Mouse (Mus musculus) testis, adult 2 months (tissue): ENCODE data around the gene Tsc22d3. TPM values are rescaled to one million over a fixed set of nuclear protein-coding genes. Genes with fewer than 3 reads are reported as not detected.

Experiments
- H3K27ac ChIP-seq: fragments of 200-500 bp; 2 replicates; pipeline ENCODE4 v1.5.1; 2012; ENCODE audit warnings: low read depth, low read length; ENCODE audit not compliant: control insufficient read depth, insufficient read depth
- H3K27me3 ChIP-seq: fragments of 200-500 bp; 2 replicates; pipeline ENCODE4 v1.6.1; 2012; ENCODE audit warnings: mild to moderate bottlenecking, low read length, moderate library complexity; ENCODE audit not compliant: control insufficient read depth, insufficient read depth
- H3K36me3 ChIP-seq: fragments of 200-500 bp; 2 replicates; pipeline ENCODE4 v1.6.1; 2012; ENCODE audit warnings: mild to moderate bottlenecking, low read length; ENCODE audit not compliant: control insufficient read depth, insufficient read depth
- H3K4me1 ChIP-seq: fragments of 200-500 bp; 2 replicates; pipeline ENCODE4 v1.6.1; 2012; ENCODE audit warnings: low read length; ENCODE audit not compliant: control insufficient read depth, insufficient read depth
- H3K4me3 ChIP-seq: fragments of 200-500 bp; 2 replicates; pipeline ENCODE4 v1.5.1; 2012; ENCODE audit warnings: low read depth, mild to moderate bottlenecking, low read length, moderate library complexity, mixed read lengths; ENCODE audit not compliant: control insufficient read depth
- CTCF ChIP-seq: fragments of 200-500 bp; IDR thresholded peaks from 2 replicates; pipeline ENCODE4 v1.5.1; 2012; ENCODE audit warnings: low read depth, mild to moderate bottlenecking, inconsistent platforms, low read length, moderate library complexity; ENCODE audit not compliant: control insufficient read depth, insufficient read depth, insufficient replicate concordance
- POLR2A ChIP-seq: fragments of 200-500 bp; IDR thresholded peaks from 2 replicates; pipeline ENCODE4 v1.6.1; 2012; ENCODE audit warnings: low read depth, mild to moderate bottlenecking, inconsistent platforms, low read length, moderate library complexity; ENCODE audit not compliant: control insufficient read depth
- polyA plus RNA-seq: library from polyadenylated mRNA; depleted of rRNA; stranded (reverse); fragments of >200 nt; gene quantifications from 2 replicates; pipeline ENCODE4 v1.2.3, GENCODE M21; 2012

Tsc22d3 gene
- polyA plus RNA-seq, 1 experiment, result 11.3 TPM

GRCm38 (mm10) chrX:140599561-140600409 lies 674 bp downstream of the Tsc22d3 start:
- no peak for TF ChIP-seq POLR2A
- no peak for TF ChIP-seq CTCF
- Histone ChIP-seq H3K4me3 (peak overlapping the region; percentile 86), H3K36me3 (no peaks in the 10 kb centered on the region), H3K4me1 (no peaks in the 10 kb centered on the region; the same call in 1 of the 2 replicates), H3K27ac (peak overlapping the region; percentile 80), H3K27me3 (no peaks in the 10 kb centered on the region)

- peak overlapping the region; percentile 74; the same call in 1 of the 2 replicates for H3K27ac ChIP-seq
- peak overlapping the region; percentile 77 for H3K4me3 ChIP-seq
- no peaks in the 10 kb centered on the region for H3K27me3 ChIP-seq
- H3K36me3 ChIP-seq, result no peaks in the 10 kb centered on the region
- no peaks in the 10 kb centered on the region; the same call in 1 of the 2 replicates for H3K4me1 ChIP-seq
- TF ChIP-seq POLR2A, result no peak
- no peak for TF ChIP-seq CTCF
Measured at GRCm38 (mm10) chrX:140598850-140599560, 1.5 kb downstream of the Tsc22d3 start.

GRCm38 (mm10) chrX:140598194-140598849 lies 2.1 kb downstream of the Tsc22d3 start:
- no peaks in the 10 kb centered on the region; the same call in 1 of the 2 replicates for H3K4me1 ChIP-seq
- no peaks in the 10 kb centered on the region for H3K27me3 ChIP-seq
- H3K36me3 ChIP-seq, result no peaks in the 10 kb centered on the region
- TF ChIP-seq CTCF, result no peak
- TF ChIP-seq POLR2A, result no peak
- H3K4me3 ChIP-seq, result peak overlapping the region; percentile 49
- H3K27ac ChIP-seq, result no peak overlapping the region

GRCm38 (mm10) chrX:140591176-140591575 lies 9.3 kb downstream of the Tsc22d3 start:
- Histone ChIP-seq H3K4me1 (no peaks in the 10 kb centered on the region), H3K4me3 (no peak overlapping the region), H3K27ac (no peak overlapping the region), H3K27me3 (no peaks in the 10 kb centered on the region), H3K36me3 (no peaks in the 10 kb centered on the region)
- TF ChIP-seq POLR2A (no peak), CTCF (no peak)

GRCm38 (mm10) chrX:140590142-140590541 lies 10.3 kb downstream of the Tsc22d3 start:
- Histone ChIP-seq H3K27ac (no peak overlapping the region), H3K4me1 (no peaks in the 10 kb centered on the region), H3K27me3 (no peaks in the 10 kb centered on the region), H3K4me3 (no peak overlapping the region), H3K36me3 (no peaks in the 10 kb centered on the region)
- TF ChIP-seq CTCF, result no peak
- TF ChIP-seq POLR2A, result no peak

GRCm38 (mm10) chrX:140589194-140589751 lies 11.2 kb downstream of the Tsc22d3 start:
- H3K4me1 ChIP-seq, result no peaks in the 10 kb centered on the region
- no peak overlapping the region for H3K27ac ChIP-seq
- H3K36me3 ChIP-seq, result no peaks in the 10 kb centered on the region
- no peak for TF ChIP-seq POLR2A
- TF ChIP-seq CTCF, result no peak
- H3K4me3 ChIP-seq, result no peak overlapping the region
- no peaks in the 10 kb centered on the region for H3K27me3 ChIP-seq

- Histone ChIP-seq H3K27me3 (no peaks in the 10 kb centered on the region), H3K27ac (no peak overlapping the region), H3K4me3 (no peak overlapping the region), H3K36me3 (no peaks in the 10 kb centered on the region), H3K4me1 (no peaks in the 10 kb centered on the region)
- no peak for TF ChIP-seq POLR2A
- TF ChIP-seq CTCF, result no peak
Measured at GRCm38 (mm10) chrX:140588534-140588933, 11.9 kb downstream of the Tsc22d3 start.
